In genomic region chr4:155492131-155492633, GRCm38 (mm10) we compare ENCODE assay signal across 8 mouse cellular contexts. TPM values are rescaled to one million over a fixed set of nuclear protein-coding genes. Genes with fewer than 3 reads are reported as not detected.
DNase-seq lines count a peak whose midpoint lies in the region; ATAC-seq and TF ChIP-seq lines count a peak whose summit lies in the region.

No protein-coding gene starts in this region.

- peak overlapping the region; percentile 89 for H3K27ac ChIP-seq in embryonic facial prominence, embryonic 11.5 days (replicated peaks; ENCODE audit: low read depth, low read length)
- peak overlapping the region; percentile 100 for H3K27ac ChIP-seq in heart, embryonic 10.5 days
- peak overlapping the region; percentile 94 for H3K27ac ChIP-seq in kidney, embryonic 15.5 days
- H3K27ac ChIP-seq in liver, postnatal 0 days (ENCODE audit: low read depth), result peak overlapping the region; percentile 88
- peak overlapping the region; percentile 96 for H3K27ac ChIP-seq in neural tube, embryonic 14.5 days (ENCODE audit: low read depth, low read length)

- CTCF ChIA-PET in Patski (lab: Charles Lee), result interaction anchor here (0.7 kb wide), 1 partner anchor 13 kb away, joined by 3 read pairs; no protein-coding TSS in a partner anchor

- no peak for TF ChIP-seq EP300 in liver, postnatal 0 days (IDR thresholded peaks at IDR 0.05; ENCODE audit: low read depth)

- peak; percentile 27 for ATAC-seq in Patski
- ATAC-seq in embryonic facial prominence, embryonic 11.5 days (replicated peaks; ENCODE audit: insufficient number of reproducible peaks, low FRiP score, low TSS enrichment, low read depth), result no peak
- ATAC-seq in kidney, embryonic 15.5 days (replicated peaks; ENCODE audit: low FRiP score), result 0 out of 2 replicates have a peak, but pooled peaks have one; percentile 4
- peak; percentile 8; the same call in 1 of the 2 replicates for ATAC-seq in liver, postnatal 0 days
- ATAC-seq in neural tube, embryonic 14.5 days (ENCODE audit: low read depth), result 0 out of 2 replicates have a peak, but pooled peaks have one; percentile 3

- in situ Hi-C loops in Patski (cut with MboI; ENCODE audit: low pct_unique_long_range_greater_than_20kb), result no loop called here

- H3K4me2 ChIP-seq in embryonic facial prominence, embryonic 11.5 days (ENCODE audit: low read depth, low read length), result peak overlapping the region; percentile 60
- peak overlapping the region; percentile 72 for H3K4me2 ChIP-seq in kidney, embryonic 15.5 days
- peak overlapping the region; percentile 95 for H3K4me2 ChIP-seq in liver, postnatal 0 days (ENCODE audit: low read depth, low read length)
- H3K4me2 ChIP-seq in neural tube, embryonic 14.5 days (ENCODE audit: low read depth, low read length), result peak overlapping the region; percentile 78

- DNase-seq in 416B (ENCODE audit: low read depth) (peak; percentile 54), Patski (ENCODE audit: low read depth, low spot score) (no peak)
- peak; percentile 64 for DNase-seq in embryonic facial prominence, embryonic 11.5 days (ENCODE audit: low spot score)
- DNase-seq in heart, embryonic 10.5 days (ENCODE audit: low spot score), result peak; percentile 88
- DNase-seq in liver, postnatal 0 days, result peak; percentile 66
- peak; percentile 52 for DNase-seq in thymus, postnatal 25 days

- H3K9me3 ChIP-seq in embryonic facial prominence, embryonic 11.5 days (replicated peaks; ENCODE audit: control insufficient read depth, low read length), result no peaks in the 10 kb centered on the region
- no peaks in the 10 kb centered on the region for H3K9me3 ChIP-seq in heart, embryonic 10.5 days
- no peaks in the 10 kb centered on the region for H3K9me3 ChIP-seq in kidney, embryonic 15.5 days (replicated peaks)
- no peaks in the 10 kb centered on the region for H3K9me3 ChIP-seq in liver, postnatal 0 days (ENCODE audit: low read length)
- H3K9me3 ChIP-seq in neural tube, embryonic 14.5 days (ENCODE audit: control insufficient read depth, low read length), result no peaks in the 10 kb centered on the region

- no peaks in the 10 kb centered on the region for H3K36me3 ChIP-seq in embryonic facial prominence, embryonic 11.5 days (replicated peaks; ENCODE audit: control insufficient read depth, insufficient read depth, low read depth, low read length)
- H3K36me3 ChIP-seq in heart, embryonic 10.5 days, result peaks cover 4% of the 10 kb centered on the region; the same call in 1 of the 2 replicates
- 0 out of 2 replicates have a peak, but pooled peaks cover 3% of the 10 kb centered on the region for H3K36me3 ChIP-seq in kidney, embryonic 15.5 days
- H3K36me3 ChIP-seq in liver, postnatal 0 days (replicated peaks; ENCODE audit: insufficient read depth, low read length), result no peaks in the 10 kb centered on the region
- no peaks in the 10 kb centered on the region for H3K36me3 ChIP-seq in neural tube, embryonic 14.5 days (ENCODE audit: control insufficient read depth, insufficient read depth, low read length)

- WGBS in embryonic facial prominence, embryonic 11.5 days, result under 1% methylated on average over 51 of the region's 51 CpGs
- under 1% methylated on average over 51 of the region's 51 CpGs for WGBS in heart, embryonic 10.5 days
- 0% methylated on average over 51 of the region's 51 CpGs for WGBS in kidney, embryonic 15.5 days
- under 1% methylated on average over 43 of the region's 51 CpGs for WGBS in liver, postnatal 0 days (ENCODE audit: insufficient replicate concordance)
- WGBS in neural tube, embryonic 14.5 days, result under 1% methylated on average over 40 of the region's 51 CpGs

- peak overlapping the region; percentile 100 for H3K4me3 ChIP-seq in embryonic facial prominence, embryonic 11.5 days (ENCODE audit: low read depth, low read length)
- peak overlapping the region; percentile 100 for H3K4me3 ChIP-seq in heart, embryonic 10.5 days
- peak overlapping the region; percentile 74 for H3K4me3 ChIP-seq in kidney, embryonic 15.5 days (replicated peaks)
- peak overlapping the region; percentile 96 for H3K4me3 ChIP-seq in liver, postnatal 0 days (ENCODE audit: low read depth, low read length)
- H3K4me3 ChIP-seq in neural tube, embryonic 14.5 days (ENCODE audit: low read depth, low read length), result peak overlapping the region; percentile 98

- POLR2A ChIA-PET in Patski (lab: Charles Lee), result interaction anchor here (0.7 to 2.4 kb wide), 2 partner anchors 10 to 69 kb away, joined by 3 to 7 read pairs; no protein-coding TSS in a partner anchor

- H3K4me1 ChIP-seq in embryonic facial prominence, embryonic 11.5 days (ENCODE audit: control insufficient read depth, insufficient read depth, low read length), result 0 out of 2 replicates have a peak, but pooled peaks cover 2% of the 10 kb centered on the region
- peaks cover 53% of the 10 kb centered on the region for H3K4me1 ChIP-seq in heart, embryonic 10.5 days
- H3K4me1 ChIP-seq in kidney, embryonic 15.5 days, result peaks cover 60% of the 10 kb centered on the region
- H3K4me1 ChIP-seq in liver, postnatal 0 days (ENCODE audit: insufficient read depth), result peaks cover 47% of the 10 kb centered on the region
- H3K4me1 ChIP-seq in neural tube, embryonic 14.5 days (ENCODE audit: control insufficient read depth, insufficient read depth, low read length), result peaks cover 31% of the 10 kb centered on the region

- no peaks in the 10 kb centered on the region for H3K27me3 ChIP-seq in Patski
- H3K27me3 ChIP-seq in embryonic facial prominence, embryonic 11.5 days (ENCODE audit: control insufficient read depth, insufficient read depth, low read length), result no peaks in the 10 kb centered on the region
- H3K27me3 ChIP-seq in heart, embryonic 10.5 days (ENCODE audit: insufficient read depth, poor library complexity, severe bottlenecking), result no peaks in the 10 kb centered on the region
- H3K27me3 ChIP-seq in kidney, embryonic 15.5 days, result no peaks in the 10 kb centered on the region
- no peaks in the 10 kb centered on the region for H3K27me3 ChIP-seq in liver, postnatal 0 days (ENCODE audit: insufficient read depth, low read length)
- H3K27me3 ChIP-seq in neural tube, embryonic 14.5 days (ENCODE audit: control insufficient read depth, insufficient read depth, low read length), result no peaks in the 10 kb centered on the region

- peak overlapping the region; percentile 100 for H3K9ac ChIP-seq in embryonic facial prominence, embryonic 11.5 days (replicated peaks; ENCODE audit: low read length)
- peak overlapping the region; percentile 100 for H3K9ac ChIP-seq in kidney, embryonic 15.5 days
- H3K9ac ChIP-seq in liver, postnatal 0 days (replicated peaks), result peak overlapping the region; percentile 97
- peak overlapping the region; percentile 100 for H3K9ac ChIP-seq in neural tube, embryonic 14.5 days (replicated peaks; ENCODE audit: low read depth, low read length)

- no peak for TF ChIP-seq CTCF in Patski (IDR thresholded peaks at IDR 0.05)
- no peak for TF ChIP-seq CTCF in liver, postnatal 0 days (IDR thresholded peaks at IDR 0.05; ENCODE audit: low read depth)

RNA-seq across cellular contexts. Expression of gene Gnb1, which starts 1.0 kb away (rescaled TPM):
- 287 TPM for polyA plus RNA-seq in Patski (2021)
- 677 and 691 TPM in 2 replicates for polyA plus RNA-seq in embryonic facial prominence, embryonic 11.5 days (2014; fragmentation: Nextera tagmentation; extraction: Ambion mirVana)
- 416 and 440 TPM in 2 replicates for polyA plus RNA-seq in heart, embryonic 10.5 days (2016; fragmentation: Nextera tagmentation; extraction: Ambion mirVana)
- polyA plus RNA-seq in kidney, embryonic 15.5 days (2015; fragmentation: Nextera tagmentation; extraction: Ambion mirVana), result 476 and 488 TPM in 2 replicates
- 80.9 and 88.4 TPM in 2 replicates for polyA plus RNA-seq in liver, postnatal 0 days (2015; fragmentation: Nextera tagmentation; extraction: Ambion mirVana)
- polyA plus RNA-seq in neural tube, embryonic 14.5 days (2014; fragmentation: Nextera tagmentation; extraction: Ambion mirVana), result 1,136 and 1,158 TPM in 2 replicates

RNA-seq across cellular contexts. Expression of gene Tmem52, which starts 23.3 kb away (rescaled TPM):
- 0.41 TPM for polyA plus RNA-seq in Patski (2021)
- not detected in 2 replicates for polyA plus RNA-seq in embryonic facial prominence, embryonic 11.5 days (2014; fragmentation: Nextera tagmentation; extraction: Ambion mirVana)
- not detected in 2 replicates for polyA plus RNA-seq in heart, embryonic 10.5 days (2016; fragmentation: Nextera tagmentation; extraction: Ambion mirVana)
- polyA plus RNA-seq in kidney, embryonic 15.5 days (2015; fragmentation: Nextera tagmentation; extraction: Ambion mirVana), result 1.0 and 1.1 TPM in 2 replicates
- 0.15 and 2.0 TPM in 2 replicates for polyA plus RNA-seq in liver, postnatal 0 days (2015; fragmentation: Nextera tagmentation; extraction: Ambion mirVana)
- not detected in 2 replicates for polyA plus RNA-seq in neural tube, embryonic 14.5 days (2014; fragmentation: Nextera tagmentation; extraction: Ambion mirVana)
